Mouse (Mus musculus): ENCODE measurements around the gene Gm5244. TPM values are rescaled to one million over a fixed set of nuclear protein-coding genes. Genes with fewer than 3 reads are reported as not detected.
A peak's percentile ranks its signal among the peaks of the same experiment; 100 is the strongest.

Gm5244 gene
- not detected in 2 replicates for polyA plus RNA-seq (2015; fragmentation: Nextera tagmentation; extraction: Ambion mirVana)

DNA sequence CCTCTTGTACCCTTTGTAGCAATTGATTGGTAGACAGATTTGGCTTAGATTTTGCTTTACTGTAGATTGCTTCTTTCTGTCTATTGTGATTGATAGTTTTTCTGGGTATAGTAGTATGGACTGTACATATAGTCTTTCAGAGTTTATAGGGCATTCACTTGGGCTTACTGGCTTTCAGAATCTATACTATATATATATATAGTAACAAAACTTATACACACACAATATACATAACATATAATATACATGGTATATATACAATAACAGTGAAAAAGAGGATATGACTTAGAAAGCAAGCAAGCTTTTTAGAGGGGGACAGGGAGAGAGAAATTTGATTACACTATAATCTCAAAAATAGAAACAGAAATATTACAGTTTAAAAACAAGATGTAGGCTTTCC is at the start of gene Gm5244:
TSS of gene Gm5244 (plus strand) at position 301 of the 400 bp plus-strand sequence.
- ATAC-seq (no peak), DNase-seq (no peak)
- no peak for TF ChIP-seq CTCF (IDR thresholded peaks at IDR 0.05; ENCODE audit: low read depth)
- no peak for TF ChIP-seq EP300 (IDR thresholded peaks at IDR 0.05; ENCODE audit: low read depth)
- Histone ChIP-seq H3K4me2 (ENCODE audit: low read depth, low read length) (no peak within 1 kb of the TSS), H3K9me3 (ENCODE audit: low read length) (no peaks in the 10 kb centered on the region), H3K4me1 (ENCODE audit: insufficient read depth) (no peaks in the 10 kb centered on the region), H3K9ac (replicated peaks) (no peak within 1 kb of the TSS), H3K27me3 (ENCODE audit: insufficient read depth, low read length) (no peaks in the 10 kb centered on the region), H3K36me3 (replicated peaks; ENCODE audit: insufficient read depth, low read length) (no peaks in the 10 kb centered on the region), H3K4me3 (ENCODE audit: low read depth, low read length) (no peak within 1 kb of the TSS), H3K27ac (ENCODE audit: low read depth) (no peak within 1 kb of the TSS)

GRCm38 (mm10) chr19:12797071-12797470 is 49.4 kb upstream of the Gm5244 start:
- no peak for ATAC-seq
- no peak for DNase-seq

DNA sequence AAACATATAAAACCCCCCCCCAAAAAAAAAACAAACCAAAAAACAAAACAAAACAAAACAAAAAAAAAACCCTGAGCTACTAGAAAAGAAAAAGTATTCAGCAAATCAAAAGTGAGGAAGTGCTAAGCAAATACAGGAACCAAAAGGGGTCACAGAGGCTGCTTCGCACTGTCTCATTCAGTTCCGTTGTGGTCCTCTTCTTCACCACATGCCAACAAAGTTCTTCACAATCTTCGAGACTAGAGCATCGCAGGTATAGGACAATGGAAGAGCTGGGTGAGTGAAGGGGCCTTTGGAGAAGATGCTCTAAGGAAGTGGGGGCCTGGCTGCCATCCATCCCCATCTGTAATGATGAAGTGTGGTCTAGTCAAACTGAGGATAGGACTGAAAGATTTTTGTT is 48.1 kb upstream of the Gm5244 start:
- Histone ChIP-seq H3K36me3 (replicated peaks; ENCODE audit: insufficient read depth, low read length) (no peaks in the 10 kb centered on the region), H3K9me3 (ENCODE audit: low read length) (no peaks in the 10 kb centered on the region), H3K27me3 (ENCODE audit: insufficient read depth, low read length) (no peaks in the 10 kb centered on the region), H3K4me2 (ENCODE audit: low read depth, low read length) (peak overlapping the region; percentile 58), H3K27ac (ENCODE audit: low read depth) (peak overlapping the region; percentile 52), H3K9ac (replicated peaks) (peak overlapping the region; percentile 6; the same call in 1 of the 2 replicates), H3K4me3 (ENCODE audit: low read depth, low read length) (peak overlapping the region; percentile 26), H3K4me1 (ENCODE audit: insufficient read depth) (no peaks in the 10 kb centered on the region)
- ATAC-seq: no peak
- WGBS (ENCODE audit: insufficient replicate concordance): 30% methylated on average over 4 of the region's 4 CpGs
- no peak for DNase-seq
- no peak for TF ChIP-seq CTCF (IDR thresholded peaks at IDR 0.05; ENCODE audit: low read depth)
- TF ChIP-seq EP300 (IDR thresholded peaks at IDR 0.05; ENCODE audit: low read depth): no peak

More at GRCm38 (mm10) chr19:12797071-12797470, 49.4 kb upstream of the Gm5244 start:
- H3K4me3 ChIP-seq (ENCODE audit: low read depth, low read length): peak overlapping the region; percentile 98
- H3K4me1 ChIP-seq (ENCODE audit: insufficient read depth): 0 out of 2 replicates have a peak, but pooled peaks cover 3% of the 10 kb centered on the region
- no peaks in the 10 kb centered on the region for H3K36me3 ChIP-seq (replicated peaks; ENCODE audit: insufficient read depth, low read length)
- H3K27ac ChIP-seq (ENCODE audit: low read depth): peak overlapping the region; percentile 99
- 2% methylated on average over 7 of the region's 7 CpGs for WGBS (ENCODE audit: insufficient replicate concordance)
- H3K9me3 ChIP-seq (ENCODE audit: low read length): no peaks in the 10 kb centered on the region
- TF ChIP-seq CTCF (IDR thresholded peaks at IDR 0.05; ENCODE audit: low read depth) (peak; percentile 58), EP300 (IDR thresholded peaks at IDR 0.05; ENCODE audit: low read depth) (no peak)
- H3K27me3 ChIP-seq (ENCODE audit: insufficient read depth, low read length): no peaks in the 10 kb centered on the region
- H3K4me2 ChIP-seq (ENCODE audit: low read depth, low read length): peak overlapping the region; percentile 84
- peak overlapping the region; percentile 100 for H3K9ac ChIP-seq (replicated peaks)

DNA sequence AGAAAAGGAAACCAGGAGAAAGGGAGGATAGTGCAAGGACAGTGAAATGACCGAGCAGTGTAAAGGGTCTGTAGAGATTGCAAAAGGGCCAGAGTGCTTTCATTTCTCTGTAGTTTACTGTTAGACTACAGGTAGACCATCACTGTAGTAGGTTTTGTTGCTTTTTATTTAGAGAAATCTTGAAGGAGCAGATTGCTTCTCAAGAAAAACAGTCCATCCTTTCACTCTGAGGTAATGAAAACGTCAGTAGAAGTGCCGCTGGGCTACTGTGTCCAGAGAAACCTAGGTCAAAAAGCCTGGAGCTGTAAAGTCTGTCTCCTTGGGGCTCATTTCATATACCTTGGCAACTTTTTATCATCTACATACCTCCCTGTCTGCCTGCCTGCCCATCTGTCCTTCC is 47.4 kb upstream of the Gm5244 start:
- Histone ChIP-seq H3K4me1 (ENCODE audit: insufficient read depth) (no peaks in the 10 kb centered on the region), H3K9ac (replicated peaks) (no peak overlapping the region), H3K27ac (ENCODE audit: low read depth) (peak overlapping the region; percentile 52; the same call in 1 of the 2 replicates), H3K4me2 (ENCODE audit: low read depth, low read length) (peak overlapping the region; percentile 58), H3K9me3 (ENCODE audit: low read length) (no peaks in the 10 kb centered on the region), H3K27me3 (ENCODE audit: insufficient read depth, low read length) (no peaks in the 10 kb centered on the region), H3K4me3 (ENCODE audit: low read depth, low read length) (peak overlapping the region; percentile 26), H3K36me3 (replicated peaks; ENCODE audit: insufficient read depth, low read length) (no peaks in the 10 kb centered on the region)
- ATAC-seq: no peak
- DNase-seq: no peak
- no peak for TF ChIP-seq CTCF (IDR thresholded peaks at IDR 0.05; ENCODE audit: low read depth)
- no peak for TF ChIP-seq EP300 (IDR thresholded peaks at IDR 0.05; ENCODE audit: low read depth)
- 78% methylated on average over 3 of the region's 3 CpGs for WGBS (ENCODE audit: insufficient replicate concordance)

- H3K27ac ChIP-seq (ENCODE audit: low read depth): 0 out of 2 replicates have a peak overlapping the region, but pooled peaks have one; percentile 18
These were observed 45.9 kb upstream of the Gm5244 start for GRCm38 (mm10) chr19:12800621-12801020.

GRCm38 (mm10) chr19:12801046-12801445 is 45.4 kb upstream of the Gm5244 start:
- Histone ChIP-seq H3K9ac (replicated peaks) (no peak overlapping the region), H3K4me2 (ENCODE audit: low read depth, low read length) (no peak overlapping the region), H3K36me3 (replicated peaks; ENCODE audit: insufficient read depth, low read length) (no peaks in the 10 kb centered on the region), H3K27me3 (ENCODE audit: insufficient read depth, low read length) (no peaks in the 10 kb centered on the region), H3K9me3 (ENCODE audit: low read length) (no peaks in the 10 kb centered on the region), H3K27ac (ENCODE audit: low read depth) (no peak overlapping the region), H3K4me3 (ENCODE audit: low read depth, low read length) (no peak overlapping the region), H3K4me1 (ENCODE audit: insufficient read depth) (no peaks in the 10 kb centered on the region)
- WGBS (ENCODE audit: insufficient replicate concordance): 44% methylated on average over 3 of the region's 3 CpGs
- TF ChIP-seq EP300 (IDR thresholded peaks at IDR 0.05; ENCODE audit: low read depth) (no peak), CTCF (IDR thresholded peaks at IDR 0.05; ENCODE audit: low read depth) (no peak)
- DNase-seq (no peak), ATAC-seq (no peak)

More at GRCm38 (mm10) chr19:12800621-12801020, 45.9 kb upstream of the Gm5244 start:
- Histone ChIP-seq H3K9ac (replicated peaks) (no peak overlapping the region), H3K4me1 (ENCODE audit: insufficient read depth) (no peaks in the 10 kb centered on the region), H3K36me3 (replicated peaks; ENCODE audit: insufficient read depth, low read length) (no peaks in the 10 kb centered on the region), H3K4me2 (ENCODE audit: low read depth, low read length) (no peak overlapping the region), H3K27me3 (ENCODE audit: insufficient read depth, low read length) (no peaks in the 10 kb centered on the region), H3K9me3 (ENCODE audit: low read length) (no peaks in the 10 kb centered on the region), H3K4me3 (ENCODE audit: low read depth, low read length) (no peak overlapping the region)
- WGBS (ENCODE audit: insufficient replicate concordance): 57% methylated on average over 2 of the region's 2 CpGs
- ATAC-seq: no peak
- DNase-seq: no peak
- TF ChIP-seq CTCF (IDR thresholded peaks at IDR 0.05; ENCODE audit: low read depth): no peak

DNA sequence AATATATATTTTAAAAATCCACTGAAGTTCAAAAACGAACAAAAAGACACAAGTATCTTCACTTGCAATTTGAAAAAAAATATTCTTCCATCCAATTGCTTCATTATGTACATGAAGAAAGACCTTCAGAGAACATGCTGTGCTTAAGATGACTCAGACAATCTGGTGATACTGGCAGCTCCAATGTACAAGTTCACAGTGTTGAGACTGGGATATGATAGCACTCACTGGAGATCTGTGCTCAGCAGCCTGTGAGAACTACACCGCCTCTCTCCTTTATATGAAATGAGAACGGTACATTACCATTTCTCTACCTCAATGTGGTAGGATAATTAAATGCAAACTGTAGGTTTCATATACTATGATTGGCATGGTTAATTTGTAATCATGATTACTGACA is 43.7 kb upstream of the Gm5244 start:
- TF ChIP-seq CTCF (IDR thresholded peaks at IDR 0.05; ENCODE audit: low read depth) (no peak), EP300 (IDR thresholded peaks at IDR 0.05; ENCODE audit: low read depth) (no peak)
- no peaks in the 10 kb centered on the region for H3K27me3 ChIP-seq (ENCODE audit: insufficient read depth, low read length)
- H3K9ac ChIP-seq (replicated peaks): no peak overlapping the region
- ATAC-seq (no peak), DNase-seq (no peak)
- 67% methylated on average over 3 of the region's 3 CpGs for WGBS (ENCODE audit: insufficient replicate concordance)
- H3K27ac ChIP-seq (ENCODE audit: low read depth): no peak overlapping the region
- no peaks in the 10 kb centered on the region for H3K36me3 ChIP-seq (replicated peaks; ENCODE audit: insufficient read depth, low read length)
- H3K4me3 ChIP-seq (ENCODE audit: low read depth, low read length): no peak overlapping the region
- no peaks in the 10 kb centered on the region for H3K9me3 ChIP-seq (ENCODE audit: low read length)
- no peak overlapping the region for H3K4me2 ChIP-seq (ENCODE audit: low read depth, low read length)
- no peaks in the 10 kb centered on the region for H3K4me1 ChIP-seq (ENCODE audit: insufficient read depth)
